Mouse (Mus musculus) stomach, embryonic 14.5 days (tissue): Measurements from ENCODE around the gene Cacng4. TPM values are rescaled to one million over a fixed set of nuclear protein-coding genes. Genes with fewer than 3 reads are reported as not detected.

ENCODE experiments used
- ATAC-seq: fragments of 200-750 bp; cut with Nextera tagmentation; 2 replicates; pipeline ENCODE4 v1.8.0; 2017; ENCODE audit warnings: low read depth, moderate TSS enrichment; ENCODE audit not compliant: insufficient number of reproducible peaks, insufficient read depth, low FRiP score
- H3K27ac ChIP-seq: fragments of 300-500 bp; sonication (generic); 2 replicates; pipeline ENCODE4 v1.5.1; 2014; ENCODE audit warnings: mild to moderate bottlenecking, low read length, moderate library complexity, mixed read lengths
- H3K27me3 ChIP-seq: fragments of 300-500 bp; sonication (generic); 2 replicates; pipeline ENCODE4 v1.6.1; 2014; ENCODE audit warnings: low read length, control low read depth, mixed read lengths; ENCODE audit not compliant: control insufficient read depth, insufficient read depth
- H3K36me3 ChIP-seq: fragments of 300-500 bp; sonication (generic); 2 replicates; pipeline ENCODE4 v1.6.1; 2014; ENCODE audit warnings: mild to moderate bottlenecking, control low read depth, low read length, moderate library complexity, mixed read lengths; ENCODE audit not compliant: control insufficient read depth, insufficient read depth
- H3K4me1 ChIP-seq: fragments of 300-500 bp; sonication (generic); 2 replicates; pipeline ENCODE4 v1.6.1; 2014; ENCODE audit warnings: low read length, control low read depth, mixed read lengths; ENCODE audit not compliant: control insufficient read depth, insufficient read depth
- H3K4me2 ChIP-seq: fragments of 300-500 bp; sonication (generic); replicated peaks from 2 replicates; pipeline ENCODE4 v1.6.1; 2014; ENCODE audit warnings: low read depth, low read length, control low read depth
- H3K4me3 ChIP-seq: fragments of 300-500 bp; sonication (generic); 2 replicates; pipeline ENCODE4 v1.5.1; 2014; ENCODE audit warnings: low read depth, low read length, control low read depth
- H3K9ac ChIP-seq: fragments of 300-500 bp; sonication (generic); replicated peaks from 2 replicates; pipeline ENCODE4 v1.6.1; 2014; ENCODE audit warnings: low read depth, mild to moderate bottlenecking, control low read depth, low read length, moderate library complexity, mixed read lengths
- H3K9me3 ChIP-seq: fragments of 300-500 bp; sonication (generic); 2 replicates; pipeline ENCODE4 v1.6.1; 2016; ENCODE audit warnings: low read depth, low read length, control low read depth; ENCODE audit not compliant: control insufficient read depth
- WGBS: fragments of 180-500 bp; shearing (Covaris S2); extraction: QIAGEN DNeasy Blood & Tissue Kit; methylation state at CpG from one replicate; pipeline ENCODE4 v1.1.7; 2014; 5-methylcytosine and 5-hydroxymethylcytosine counted together
- polyA plus RNA-seq: library from polyadenylated mRNA; unstranded; fragments of >200 nt; fragmentation: Nextera tagmentation; extraction: Ambion mirVana; gene quantifications from 2 replicates; pipeline ENCODE4 v1.2.1, GENCODE M21; 2014

The Cacng4 gene
- polyA plus RNA-seq, 1 experiment from 2014 or later, result 7.9 TPM

DNA sequence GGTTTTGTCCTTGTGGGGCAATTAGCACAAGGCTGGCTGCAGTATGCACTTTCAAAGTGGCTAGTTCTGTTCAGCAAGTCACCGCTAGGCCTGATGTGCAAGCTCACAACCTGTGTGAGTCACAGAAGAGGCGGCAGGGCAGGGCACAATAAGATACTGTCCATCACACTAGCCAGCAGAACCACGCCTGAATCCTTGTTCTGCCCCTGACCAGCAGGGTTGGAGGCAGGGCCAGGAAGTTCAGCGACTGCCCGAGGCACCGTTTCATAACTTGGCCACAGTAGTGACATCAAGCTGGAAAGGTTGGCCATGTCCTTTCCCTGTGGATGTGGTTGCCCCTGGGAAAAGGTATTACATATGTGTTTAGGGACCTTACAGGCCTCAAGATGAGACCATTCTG is 56.5 kb downstream of the Cacng4 start:
- Histone ChIP-seq H3K4me3 (no peak overlapping the region), H3K4me1 (no peaks in the 10 kb centered on the region), H3K36me3 (no peaks in the 10 kb centered on the region), H3K9me3 (no peaks in the 10 kb centered on the region), H3K9ac (no peak overlapping the region), H3K27ac (no peak overlapping the region), H3K4me2 (no peak overlapping the region), H3K27me3 (no peaks in the 10 kb centered on the region)
- ATAC-seq, result no peak
- WGBS, result 82% methylated on average over 6 of the region's 6 CpGs

DNA sequence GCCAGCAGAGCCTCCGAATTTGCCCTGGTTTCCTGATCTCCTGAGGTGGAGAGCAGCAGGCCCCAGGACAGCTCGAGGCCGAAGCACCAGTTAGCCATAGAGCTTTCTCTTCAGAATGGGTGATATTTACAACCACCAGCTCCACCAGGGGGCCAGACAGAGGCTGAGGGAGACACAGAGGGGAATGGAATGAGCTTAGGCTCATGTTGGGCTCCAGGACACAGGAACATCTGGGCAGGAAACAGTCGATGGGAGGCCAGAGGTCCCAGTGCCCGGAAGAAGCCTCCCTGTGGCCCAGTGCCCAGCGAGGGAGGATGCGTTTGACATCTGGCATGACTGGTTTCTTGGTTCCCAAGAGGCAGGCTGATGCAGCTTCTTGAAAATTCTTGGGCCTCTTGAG is 60.2 kb downstream of the Cacng4 start:
- Histone ChIP-seq H3K9ac (no peak overlapping the region), H3K36me3 (no peaks in the 10 kb centered on the region), H3K27me3 (no peaks in the 10 kb centered on the region), H3K4me1 (no peaks in the 10 kb centered on the region), H3K9me3 (no peaks in the 10 kb centered on the region), H3K4me2 (no peak overlapping the region), H3K4me3 (no peak overlapping the region), H3K27ac (no peak overlapping the region)
- ATAC-seq, result no peak
- 74% methylated on average over 7 of the region's 7 CpGs for WGBS

DNA sequence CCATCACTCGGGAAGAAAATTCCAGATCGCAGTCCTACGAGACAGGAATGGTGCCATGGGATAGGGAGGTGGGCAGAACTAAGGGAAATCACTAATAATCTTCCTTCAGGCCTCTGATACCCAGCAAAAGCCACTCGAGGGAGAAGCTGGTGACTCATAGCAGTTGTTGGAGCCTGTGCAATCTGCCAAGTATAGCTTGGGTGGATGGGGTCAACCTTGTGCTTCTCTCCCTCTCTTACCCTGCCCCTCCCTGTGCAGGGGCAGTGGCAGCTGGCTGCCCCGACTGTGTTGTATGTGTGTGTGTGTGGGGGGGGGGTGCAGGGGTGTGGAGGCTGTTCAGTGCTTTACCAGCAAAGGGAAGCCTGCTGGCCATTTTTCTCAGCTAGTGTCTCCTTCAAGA is 62.9 kb downstream of the Cacng4 start:
- no peak overlapping the region for H3K4me2 ChIP-seq
- no peak for ATAC-seq
- no peaks in the 10 kb centered on the region for H3K9me3 ChIP-seq
- H3K9ac ChIP-seq, result no peak overlapping the region
- H3K27ac ChIP-seq, result no peak overlapping the region
- 73% methylated on average over 5 of the region's 5 CpGs for WGBS
- H3K4me3 ChIP-seq, result no peak overlapping the region
- no peaks in the 10 kb centered on the region for H3K27me3 ChIP-seq
- no peaks in the 10 kb centered on the region for H3K4me1 ChIP-seq
- no peaks in the 10 kb centered on the region for H3K36me3 ChIP-seq

DNA sequence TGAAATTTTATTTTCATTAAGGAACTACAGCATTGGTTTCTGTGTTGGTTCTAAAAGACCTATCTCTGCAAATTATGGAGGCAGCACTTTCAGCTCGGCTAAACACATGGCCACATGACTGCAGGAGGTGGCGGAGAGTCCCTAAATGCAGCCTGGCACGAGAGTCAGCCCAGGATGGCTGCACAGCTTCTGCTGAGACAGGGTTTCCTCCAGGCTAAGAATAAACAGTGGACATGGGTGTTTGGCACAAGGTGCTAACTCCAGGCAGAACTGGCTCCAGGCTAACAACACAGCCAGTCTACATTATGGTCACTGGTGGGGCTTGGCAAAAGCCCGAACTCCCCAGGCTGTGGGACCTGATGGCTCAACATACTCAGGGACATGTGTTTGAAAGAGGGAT is 63.4 kb downstream of the Cacng4 start:
- no peaks in the 10 kb centered on the region for H3K9me3 ChIP-seq
- H3K36me3 ChIP-seq, result no peaks in the 10 kb centered on the region
- no peak for ATAC-seq
- H3K27me3 ChIP-seq, result no peaks in the 10 kb centered on the region
- no peak overlapping the region for H3K4me3 ChIP-seq
- 79% methylated on average over 4 of the region's 4 CpGs for WGBS
- H3K9ac ChIP-seq, result no peak overlapping the region
- no peak overlapping the region for H3K27ac ChIP-seq
- H3K4me2 ChIP-seq, result no peak overlapping the region
- no peaks in the 10 kb centered on the region for H3K4me1 ChIP-seq

DNA sequence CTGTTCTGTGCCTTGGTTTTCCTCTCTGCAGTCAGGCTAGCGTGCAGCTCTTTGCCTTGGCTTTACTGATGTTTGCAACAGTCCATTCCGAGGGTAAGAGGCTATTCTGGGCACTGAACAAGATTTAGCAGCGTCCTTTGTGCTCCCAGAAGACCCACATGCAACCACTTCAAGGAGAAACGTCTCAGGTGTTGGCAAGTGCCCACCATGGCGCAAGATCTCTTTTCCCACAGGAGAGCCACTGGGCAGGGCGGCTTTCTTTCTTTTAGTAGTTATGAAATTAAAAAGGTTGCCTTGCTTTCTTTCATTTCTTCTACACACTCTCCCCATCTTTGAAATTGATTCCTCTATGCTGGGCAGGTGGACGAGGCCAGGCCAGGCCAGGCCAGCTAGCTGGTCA is 65.2 kb downstream of the Cacng4 start:
- ATAC-seq, result no peak
- H3K4me1 ChIP-seq, result no peaks in the 10 kb centered on the region
- no peaks in the 10 kb centered on the region for H3K9me3 ChIP-seq
- 84% methylated on average over 7 of the region's 7 CpGs for WGBS
- no peaks in the 10 kb centered on the region for H3K27me3 ChIP-seq
- H3K36me3 ChIP-seq, result no peaks in the 10 kb centered on the region
- H3K27ac ChIP-seq, result no peak overlapping the region
- no peak overlapping the region for H3K4me3 ChIP-seq
- no peak overlapping the region for H3K9ac ChIP-seq
- H3K4me2 ChIP-seq, result no peak overlapping the region

DNA sequence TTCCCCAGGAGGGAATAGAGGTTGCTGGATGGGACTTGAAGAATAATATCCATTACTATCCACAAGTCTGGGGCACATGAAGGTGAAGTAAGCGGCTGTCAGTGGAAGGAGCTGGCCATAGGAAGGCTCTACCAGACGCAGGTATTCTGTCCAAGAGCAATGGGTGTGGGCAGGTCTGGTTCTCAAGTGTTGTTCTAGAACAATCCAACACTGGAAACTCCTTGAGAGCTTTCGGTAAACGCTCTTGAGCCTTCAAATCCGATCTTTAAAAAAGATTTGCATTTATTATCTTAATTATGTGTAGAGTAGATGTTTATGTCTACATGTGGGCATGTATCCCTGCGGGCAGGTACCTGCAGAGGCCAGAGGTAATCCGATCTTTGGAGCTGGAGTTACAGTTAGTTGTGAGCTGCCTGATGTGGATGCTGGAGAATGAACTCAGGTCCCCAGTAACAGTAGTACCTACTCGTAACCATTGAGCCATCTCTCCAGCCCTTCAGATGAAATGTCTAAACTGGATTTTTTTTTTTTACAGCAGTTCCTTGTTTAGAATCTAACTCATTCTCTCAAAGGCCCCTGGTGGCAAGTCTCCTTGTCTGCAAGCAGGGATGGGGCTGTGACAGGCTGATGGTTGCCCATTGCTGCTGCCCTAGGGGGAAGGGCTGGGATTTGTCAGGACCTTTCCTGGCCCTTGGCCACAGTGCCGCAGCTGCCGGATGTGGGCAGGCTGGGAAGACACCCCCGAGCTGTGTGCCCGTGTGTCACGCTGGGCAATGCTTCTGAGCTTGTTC is 66.1 kb downstream of the Cacng4 start:
- H3K27ac ChIP-seq, result no peak overlapping the region
- no peak overlapping the region for H3K4me3 ChIP-seq
- WGBS, result 72% methylated on average over 13 of the region's 13 CpGs
- ATAC-seq, result no peak
- H3K36me3 ChIP-seq, result no peaks in the 10 kb centered on the region
- no peak overlapping the region for H3K9ac ChIP-seq
- H3K27me3 ChIP-seq, result no peaks in the 10 kb centered on the region
- H3K4me2 ChIP-seq, result no peak overlapping the region
- H3K4me1 ChIP-seq, result no peaks in the 10 kb centered on the region
- H3K9me3 ChIP-seq, result no peaks in the 10 kb centered on the region

DNA sequence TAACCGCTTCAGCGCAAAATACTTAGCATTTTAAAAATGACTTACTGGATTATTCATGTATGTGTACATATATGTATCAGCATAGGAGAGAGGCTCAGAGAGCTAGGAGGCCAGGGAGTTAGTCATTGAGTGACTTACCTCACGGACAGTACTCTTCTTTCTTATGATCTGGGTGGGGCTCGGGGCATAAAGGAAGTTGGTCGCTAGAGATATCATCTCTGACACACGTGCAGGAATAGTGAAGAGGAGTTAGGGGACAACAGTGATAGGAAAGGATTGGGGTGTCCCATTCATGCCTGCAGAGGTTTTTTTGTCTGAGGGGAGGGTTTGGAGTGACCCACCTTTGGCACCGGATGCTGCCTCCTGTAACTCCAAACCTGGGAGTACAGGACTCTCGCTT is 69.8 kb downstream of the Cacng4 start:
- 81% methylated on average over 8 of the region's 8 CpGs for WGBS
- Histone ChIP-seq H3K36me3 (no peaks in the 10 kb centered on the region), H3K27ac (no peak overlapping the region), H3K27me3 (no peaks in the 10 kb centered on the region), H3K4me3 (no peak overlapping the region), H3K4me1 (no peaks in the 10 kb centered on the region), H3K9me3 (no peaks in the 10 kb centered on the region), H3K9ac (no peak overlapping the region), H3K4me2 (no peak overlapping the region)
- ATAC-seq, result no peak

DNA sequence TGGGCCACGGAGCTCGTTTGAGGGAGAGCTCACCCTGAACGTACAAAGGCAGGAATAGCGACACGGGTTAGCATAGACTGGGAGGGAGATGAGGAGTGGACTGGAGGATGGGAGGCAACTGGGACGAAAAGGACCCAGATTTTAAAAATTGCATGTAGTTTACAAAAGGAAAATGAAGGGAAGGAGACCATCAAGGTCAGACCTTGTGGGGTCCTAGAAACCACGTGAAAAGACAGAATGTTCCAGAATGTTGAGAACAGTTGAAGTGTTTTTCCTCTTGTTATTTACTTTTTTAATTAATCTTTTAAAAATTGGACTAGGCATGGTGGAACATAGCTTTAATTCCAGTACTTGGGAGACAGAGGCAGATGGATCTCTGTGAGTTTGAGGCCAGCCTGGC is 73.3 kb downstream of the Cacng4 start:
- no peak overlapping the region for H3K4me2 ChIP-seq
- H3K27me3 ChIP-seq, result no peaks in the 10 kb centered on the region
- H3K4me3 ChIP-seq, result no peak overlapping the region
- no peaks in the 10 kb centered on the region for H3K9me3 ChIP-seq
- H3K36me3 ChIP-seq, result no peaks in the 10 kb centered on the region
- H3K9ac ChIP-seq, result no peak overlapping the region
- no peaks in the 10 kb centered on the region for H3K4me1 ChIP-seq
- no peak overlapping the region for H3K27ac ChIP-seq
- no peak for ATAC-seq
- 73% methylated on average over 7 of the region's 7 CpGs for WGBS
